ENCODE assay signal across 22 mouse cellular contexts in genomic region chr6:47420156-47420555, GRCm38 (mm10). TPM values are rescaled to one million over a fixed set of nuclear protein-coding genes. Genes with fewer than 3 reads are reported as not detected.
A peak's percentile ranks its signal among the peaks of the same experiment; 100 is the strongest.
DNase-seq lines count a peak whose midpoint lies in the region; ATAC-seq and TF ChIP-seq lines count a peak whose summit lies in the region.
"Had no signal": no experiment of that assay in that cellular context is flagged by ENCODE, and none has a peak within 500 bp of the region (broad histone marks: within the 10 kb centered on the region; RNA-seq: fewer than 3 reads in every experiment).

No protein-coding gene starts in this region.

- ATAC-seq in forebrain, embryonic 14.5 days = no peak
- ATAC-seq in forebrain, embryonic 13.5 days = no peak
- ATAC-seq in forebrain, postnatal 0 days = no peak
- no peak for ATAC-seq in forebrain, embryonic 11.5 days (replicated peaks; ENCODE audit: low FRiP score)
- ATAC-seq: activated CD4-positive, CD25-positive, alpha-beta regulatory T cell, adult 4 months; CD4-positive, CD25-positive, alpha-beta regulatory T cell, adult 4 months; Patski had no signal

- H3K4me3 ChIP-seq in forebrain, embryonic 14.5 days (ENCODE audit: low read depth, low read length) = no peak overlapping the region
- no peak overlapping the region for H3K4me3 ChIP-seq in forebrain, embryonic 13.5 days
- no peak overlapping the region for H3K4me3 ChIP-seq in forebrain, postnatal 0 days (ENCODE audit: low read depth, low read length)
- H3K4me3 ChIP-seq in forebrain, embryonic 11.5 days (ENCODE audit: low read depth, low read length) = no peak overlapping the region
- H3K4me3 ChIP-seq: embryonic facial prominence, embryonic 10.5 days; embryonic facial prominence, embryonic 12.5 days; forebrain, embryonic 12.5 days had no signal

- TF ChIP-seq CTCF in forebrain, postnatal 0 days (IDR thresholded peaks at IDR 0.05; ENCODE audit: low read depth) = no peak
- TF ChIP-seq CTCF in brain, embryonic 14.5 days (IDR thresholded peaks at IDR 0.05; ENCODE audit: borderline replicate concordance, extremely low read depth, insufficient read depth, insufficient read length) = no peak

- H3K4me2 ChIP-seq in forebrain, embryonic 14.5 days (ENCODE audit: low read length) = no peak overlapping the region
- H3K4me2 ChIP-seq in forebrain, embryonic 13.5 days = no peak overlapping the region
- no peak overlapping the region for H3K4me2 ChIP-seq in forebrain, postnatal 0 days (ENCODE audit: low read depth)
- H3K4me2 ChIP-seq in forebrain, embryonic 11.5 days (ENCODE audit: low read depth, low read length, severe bottlenecking) = no peak overlapping the region
- H3K4me2 ChIP-seq: embryonic facial prominence, embryonic 12.5 days; forebrain, embryonic 12.5 days had no signal

- H3K9me3 ChIP-seq in forebrain, embryonic 14.5 days (replicated peaks; ENCODE audit: control insufficient read depth, low read length) = no peaks in the 10 kb centered on the region
- no peaks in the 10 kb centered on the region for H3K9me3 ChIP-seq in forebrain, embryonic 13.5 days (replicated peaks)
- H3K9me3 ChIP-seq in forebrain, postnatal 0 days (ENCODE audit: low read length) = no peaks in the 10 kb centered on the region
- no peaks in the 10 kb centered on the region for H3K9me3 ChIP-seq in forebrain, embryonic 11.5 days (ENCODE audit: control insufficient read depth, low read length)
- H3K9me3 ChIP-seq: embryonic facial prominence, embryonic 10.5 days; embryonic facial prominence, embryonic 12.5 days; forebrain, embryonic 12.5 days; G1E had no signal

- DNase-seq in forebrain, embryonic 14.5 days (ENCODE audit: low spot score) = peak; percentile 44
- peak; percentile 25 for DNase-seq in forebrain, postnatal 0 days
- no peak for DNase-seq in forebrain, embryonic 11.5 days (ENCODE audit: low spot score)
- peak; percentile 58 for DNase-seq in brain, embryonic 14.5 days (ENCODE audit: low read depth)
- DNase-seq: adrenal gland, adult 8-10 months; adrenal gland, postnatal 14 days; adrenal gland, postnatal 36 days; B cell, adult 2 months; cerebellum, adult 11 months; cerebellum, adult 18-20 months; cerebellum, adult 9-10 months; cerebellum, postnatal 10 days; cerebellum, postnatal 25 days had no signal

- no peak overlapping the region for H3K27ac ChIP-seq in forebrain, embryonic 14.5 days (ENCODE audit: low read depth, low read length)
- no peak overlapping the region for H3K27ac ChIP-seq in forebrain, embryonic 13.5 days
- no peak overlapping the region for H3K27ac ChIP-seq in forebrain, postnatal 0 days (ENCODE audit: low read depth, low read length)
- no peak overlapping the region for H3K27ac ChIP-seq in forebrain, embryonic 11.5 days (ENCODE audit: low read depth, low read length)
- H3K27ac ChIP-seq: embryonic facial prominence, embryonic 10.5 days; embryonic facial prominence, embryonic 12.5 days; forebrain, embryonic 12.5 days had no signal

- no peaks in the 10 kb centered on the region for H3K27me3 ChIP-seq in forebrain, embryonic 14.5 days (replicated peaks; ENCODE audit: control insufficient read depth, insufficient read depth, low read length)
- H3K27me3 ChIP-seq in forebrain, embryonic 13.5 days = no peaks in the 10 kb centered on the region
- no peaks in the 10 kb centered on the region for H3K27me3 ChIP-seq in forebrain, postnatal 0 days (ENCODE audit: insufficient read depth, low read length)
- H3K27me3 ChIP-seq in forebrain, embryonic 11.5 days (ENCODE audit: control insufficient read depth, insufficient read depth, low read length) = no peaks in the 10 kb centered on the region
- H3K27me3 ChIP-seq: CH12.LX; embryonic facial prominence, embryonic 12.5 days; forebrain, embryonic 12.5 days had no signal

- no peaks in the 10 kb centered on the region for H3K4me1 ChIP-seq in forebrain, embryonic 14.5 days (ENCODE audit: control insufficient read depth, insufficient read depth, low read length)
- no peaks in the 10 kb centered on the region for H3K4me1 ChIP-seq in forebrain, embryonic 13.5 days
- H3K4me1 ChIP-seq in forebrain, postnatal 0 days (ENCODE audit: insufficient read depth) = no peaks in the 10 kb centered on the region
- H3K4me1 ChIP-seq in forebrain, embryonic 11.5 days (replicated peaks; ENCODE audit: control insufficient read depth, insufficient read depth, low read length) = no peaks in the 10 kb centered on the region
- H3K4me1 ChIP-seq: embryonic facial prominence, embryonic 10.5 days; embryonic facial prominence, embryonic 12.5 days; forebrain, embryonic 12.5 days had no signal

- TF ChIP-seq POLR2A in brain, embryonic 14.5 days (IDR thresholded peaks at IDR 0.05; ENCODE audit: borderline replicate concordance, extremely low read depth, insufficient read depth, insufficient read length, poor library complexity, severe bottlenecking) = no peak

- H3K36me3 ChIP-seq in forebrain, embryonic 14.5 days (ENCODE audit: control insufficient read depth, insufficient read depth, low read length) = no peaks in the 10 kb centered on the region
- H3K36me3 ChIP-seq in forebrain, embryonic 13.5 days (ENCODE audit: poor library complexity, severe bottlenecking) = no peaks in the 10 kb centered on the region
- no peaks in the 10 kb centered on the region for H3K36me3 ChIP-seq in forebrain, postnatal 0 days (ENCODE audit: insufficient read depth)
- no peaks in the 10 kb centered on the region for H3K36me3 ChIP-seq in forebrain, embryonic 11.5 days (ENCODE audit: control insufficient read depth, insufficient read depth, low read length)
- H3K36me3 ChIP-seq: embryonic facial prominence, embryonic 10.5 days; embryonic facial prominence, embryonic 12.5 days; forebrain, embryonic 12.5 days; G1E had no signal

- no peak overlapping the region for H3K9ac ChIP-seq in forebrain, embryonic 14.5 days (ENCODE audit: low read length)
- H3K9ac ChIP-seq in forebrain, embryonic 13.5 days = no peak overlapping the region
- no peak overlapping the region for H3K9ac ChIP-seq in forebrain, postnatal 0 days
- H3K9ac ChIP-seq in forebrain, embryonic 11.5 days (ENCODE audit: low read length) = no peak overlapping the region
- H3K9ac ChIP-seq: embryonic facial prominence, embryonic 12.5 days; forebrain, embryonic 12.5 days had no signal

RNA-seq across cellular contexts. Expression of gene Cul1, which starts 33.0 kb away (rescaled TPM):
- polyA plus RNA-seq in forebrain, embryonic 14.5 days (2014; fragmentation: Nextera tagmentation; extraction: Ambion mirVana) = 161 and 163 TPM in 2 replicates
- 179 TPM in 2 replicates for polyA plus RNA-seq in forebrain, embryonic 13.5 days (2015; fragmentation: Nextera tagmentation; extraction: Ambion mirVana)
- total RNA-seq in forebrain, postnatal 0 days (2014; rRNA removed) = 140 and 158 TPM in 2 replicates
- 106 and 119 TPM in 2 replicates for polyA plus RNA-seq in forebrain, postnatal 0 days (2015; fragmentation: Nextera tagmentation; extraction: Ambion mirVana)
- polyA plus RNA-seq in forebrain, embryonic 11.5 days (2014; fragmentation: Nextera tagmentation; extraction: Ambion mirVana) = 221 and 234 TPM in 2 replicates
- polyA plus RNA-seq in brain, embryonic 14.5 days (2012; rRNA removed) = 103 and 113 TPM in 2 replicates
